Mouse (Mus musculus): ENCODE data around the gene Ppcdc. TPM values are rescaled to one million over a fixed set of nuclear protein-coding genes. Genes with fewer than 3 reads are reported as not detected.

The Ppcdc gene
- polyA plus RNA-seq, 1 experiment from 2014 or later, result 14.2 TPM

- H3K9me3 ChIP-seq (ENCODE audit: control insufficient read depth, low read length), result no peaks in the 10 kb centered on the region
- no peaks in the 10 kb centered on the region for H3K4me1 ChIP-seq (replicated peaks; ENCODE audit: control insufficient read depth, insufficient read depth)
- H3K9ac ChIP-seq (ENCODE audit: low read length), result no peak overlapping the region
- H3K27me3 ChIP-seq (ENCODE audit: control insufficient read depth, insufficient read depth, low read length), result no peaks in the 10 kb centered on the region
- ATAC-seq (ENCODE audit: low FRiP score, low TSS enrichment) (no peak), DNase-seq (ENCODE audit: low spot score) (peak; percentile 13)
- no peak overlapping the region for H3K27ac ChIP-seq (replicated peaks)
- 71% methylated on average over 4 of the region's 4 CpGs for WGBS
- H3K36me3 ChIP-seq (ENCODE audit: control insufficient read depth, insufficient read depth, low read length), result no peaks in the 10 kb centered on the region
- H3K4me2 ChIP-seq (replicated peaks; ENCODE audit: low read depth), result no peak overlapping the region
- TF ChIP-seq EP300 (optimal IDR thresholded peaks at IDR 0.05) (no peak), CTCF (IDR thresholded peaks at IDR 0.05; ENCODE audit: low read depth) (no peak)
- no peak overlapping the region for H3K4me3 ChIP-seq (ENCODE audit: low read depth, low read length)
These were observed 53.0 kb downstream of the Ppcdc start for GRCm38 (mm10) chr9:57386926-57387325.

DNA sequence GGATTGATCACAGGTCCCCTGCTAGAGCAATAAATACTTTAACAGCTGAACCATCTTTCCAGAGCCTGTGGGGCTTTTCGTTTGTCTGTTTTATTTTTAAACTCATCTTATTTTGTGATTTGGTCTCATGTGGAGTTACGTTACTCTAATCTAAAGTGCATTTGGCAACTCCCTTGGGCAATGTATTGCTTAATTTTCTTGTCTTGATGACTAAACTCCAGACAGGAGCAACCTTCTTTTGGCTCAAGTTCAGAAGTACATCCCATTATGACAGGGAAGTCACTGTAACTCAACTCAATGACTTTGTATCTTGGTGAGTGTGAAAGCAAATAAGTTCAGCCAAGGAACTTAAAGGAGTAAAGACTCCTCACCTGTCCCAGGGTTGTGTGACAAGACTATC lies 55.3 kb downstream of the Ppcdc start:
- H3K9ac ChIP-seq (ENCODE audit: low read length), result no peak overlapping the region
- ATAC-seq (ENCODE audit: low FRiP score, low TSS enrichment) (no peak), DNase-seq (ENCODE audit: low spot score) (no peak)
- no peaks in the 10 kb centered on the region for H3K9me3 ChIP-seq (ENCODE audit: control insufficient read depth, low read length)
- no peaks in the 10 kb centered on the region for H3K36me3 ChIP-seq (ENCODE audit: control insufficient read depth, insufficient read depth, low read length)
- H3K4me2 ChIP-seq (replicated peaks; ENCODE audit: low read depth), result no peak overlapping the region
- no peak overlapping the region for H3K27ac ChIP-seq (replicated peaks)
- WGBS, result 69% methylated on average over 2 of the region's 2 CpGs
- no peak overlapping the region for H3K4me3 ChIP-seq (ENCODE audit: low read depth, low read length)
- TF ChIP-seq EP300 (optimal IDR thresholded peaks at IDR 0.05) (no peak), CTCF (IDR thresholded peaks at IDR 0.05; ENCODE audit: low read depth) (no peak)
- no peaks in the 10 kb centered on the region for H3K27me3 ChIP-seq (ENCODE audit: control insufficient read depth, insufficient read depth, low read length)
- H3K4me1 ChIP-seq (replicated peaks; ENCODE audit: control insufficient read depth, insufficient read depth), result no peaks in the 10 kb centered on the region

DNA sequence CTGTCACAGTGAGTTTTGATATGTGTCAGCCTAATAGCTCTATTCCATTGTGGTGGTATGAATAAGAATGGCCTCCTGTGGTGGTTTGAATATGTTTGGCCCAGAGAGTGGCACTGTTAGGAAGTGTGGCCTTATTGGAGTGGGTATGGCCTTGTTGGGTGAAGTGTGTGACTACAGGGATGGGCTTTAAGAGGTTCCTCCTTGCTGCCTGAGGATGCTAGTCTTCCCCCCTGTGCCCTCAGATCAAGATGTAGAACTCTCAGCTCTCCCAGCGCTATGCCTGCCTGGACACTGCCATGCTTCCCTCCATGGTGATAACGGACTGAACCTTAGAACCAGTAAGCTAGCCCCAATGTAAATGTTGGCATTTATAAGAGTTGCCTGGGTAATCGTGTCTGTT lies 78.9 kb downstream of the Ppcdc start:
- H3K4me3 ChIP-seq (ENCODE audit: low read depth, low read length), result no peak overlapping the region
- TF ChIP-seq CTCF (IDR thresholded peaks at IDR 0.05; ENCODE audit: low read depth), result no peak
- no peak for TF ChIP-seq EP300 (optimal IDR thresholded peaks at IDR 0.05)
- no peak overlapping the region for H3K27ac ChIP-seq (replicated peaks)
- no peaks in the 10 kb centered on the region for H3K27me3 ChIP-seq (ENCODE audit: control insufficient read depth, insufficient read depth, low read length)
- no peaks in the 10 kb centered on the region for H3K36me3 ChIP-seq (ENCODE audit: control insufficient read depth, insufficient read depth, low read length)
- ATAC-seq (ENCODE audit: low FRiP score, low TSS enrichment), result no peak
- H3K9ac ChIP-seq (ENCODE audit: low read length), result no peak overlapping the region
- H3K4me2 ChIP-seq (replicated peaks; ENCODE audit: low read depth), result no peak overlapping the region
- H3K4me1 ChIP-seq (replicated peaks; ENCODE audit: control insufficient read depth, insufficient read depth), result no peaks in the 10 kb centered on the region
- DNase-seq (ENCODE audit: low spot score), result no peak
- H3K9me3 ChIP-seq (ENCODE audit: control insufficient read depth, low read length), result no peaks in the 10 kb centered on the region
- 90% methylated on average over 3 of the region's 3 CpGs for WGBS

GRCm38 (mm10) chr9:57354377-57355183 lies 85.3 kb downstream of the Ppcdc start:
- 66% methylated on average over 2 of the region's 2 CpGs for WGBS
- no peak for ATAC-seq (ENCODE audit: low FRiP score, low TSS enrichment)
- no peak overlapping the region for H3K4me3 ChIP-seq (ENCODE audit: low read depth, low read length)
- no peaks in the 10 kb centered on the region for H3K9me3 ChIP-seq (ENCODE audit: control insufficient read depth, low read length)
- no peaks in the 10 kb centered on the region for H3K4me1 ChIP-seq (replicated peaks; ENCODE audit: control insufficient read depth, insufficient read depth)
- H3K9ac ChIP-seq (ENCODE audit: low read length), result no peak overlapping the region
- H3K36me3 ChIP-seq (ENCODE audit: control insufficient read depth, insufficient read depth, low read length), result no peaks in the 10 kb centered on the region
- no peak for DNase-seq (ENCODE audit: low spot score)
- no peaks in the 10 kb centered on the region for H3K27me3 ChIP-seq (ENCODE audit: control insufficient read depth, insufficient read depth, low read length)
- H3K4me2 ChIP-seq (replicated peaks; ENCODE audit: low read depth), result no peak overlapping the region
- no peak overlapping the region for H3K27ac ChIP-seq (replicated peaks)
- TF ChIP-seq CTCF (IDR thresholded peaks at IDR 0.05; ENCODE audit: low read depth) (no peak), EP300 (optimal IDR thresholded peaks at IDR 0.05) (no peak)

DNA sequence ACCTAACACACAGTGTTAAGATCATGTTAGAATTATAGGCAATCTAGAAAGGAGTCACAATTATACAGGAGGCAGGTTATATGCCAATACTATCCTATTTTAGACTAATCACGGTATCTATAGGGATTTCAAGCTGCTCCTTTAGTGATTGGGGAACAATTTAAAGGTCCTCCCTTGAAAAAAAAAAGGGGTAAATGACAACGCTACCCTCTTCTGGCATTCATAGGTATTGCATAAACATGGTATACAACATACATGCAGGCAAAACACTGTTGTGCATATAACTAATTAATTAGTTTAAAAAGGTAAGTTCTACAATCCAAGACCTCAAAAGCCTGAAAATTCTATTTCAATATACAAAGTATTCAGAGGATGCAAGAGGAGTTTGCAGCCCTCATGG lies 88.6 kb downstream of the Ppcdc start:
- Histone ChIP-seq H3K27ac (replicated peaks) (no peak overlapping the region), H3K9ac (ENCODE audit: low read length) (no peak overlapping the region), H3K4me3 (ENCODE audit: low read depth, low read length) (no peak overlapping the region), H3K36me3 (ENCODE audit: control insufficient read depth, insufficient read depth, low read length) (no peaks in the 10 kb centered on the region), H3K4me2 (replicated peaks; ENCODE audit: low read depth) (no peak overlapping the region), H3K9me3 (ENCODE audit: control insufficient read depth, low read length) (no peaks in the 10 kb centered on the region), H3K4me1 (replicated peaks; ENCODE audit: control insufficient read depth, insufficient read depth) (no peaks in the 10 kb centered on the region), H3K27me3 (ENCODE audit: control insufficient read depth, insufficient read depth, low read length) (no peaks in the 10 kb centered on the region)
- DNase-seq (ENCODE audit: low spot score) (no peak), ATAC-seq (ENCODE audit: low FRiP score, low TSS enrichment) (no peak)
- TF ChIP-seq EP300 (optimal IDR thresholded peaks at IDR 0.05) (no peak), CTCF (IDR thresholded peaks at IDR 0.05; ENCODE audit: low read depth) (peak; percentile 52)
- 81% methylated on average over 2 of the region's 2 CpGs for WGBS

DNA sequence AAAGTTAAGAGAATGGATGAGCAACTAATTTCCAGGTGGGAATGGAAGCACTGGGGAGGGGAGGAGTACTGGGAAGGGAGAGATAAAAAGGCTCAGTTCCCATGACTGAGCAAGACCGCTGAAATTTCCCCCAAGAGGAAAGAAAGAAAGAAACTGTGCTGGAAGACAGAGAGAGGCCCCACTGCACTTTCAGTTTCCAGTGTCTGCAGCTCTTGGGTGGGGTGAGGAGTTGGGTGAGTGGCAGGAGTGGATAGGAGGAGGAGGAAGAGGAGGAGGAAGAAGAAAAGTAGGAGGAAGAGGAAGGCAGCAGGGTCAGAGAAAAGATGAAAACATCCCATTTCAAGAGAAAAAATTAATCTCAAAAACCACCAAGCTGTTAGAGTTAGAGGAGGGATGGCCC lies 94.0 kb downstream of the Ppcdc start:
- ATAC-seq (ENCODE audit: low FRiP score, low TSS enrichment) (no peak), DNase-seq (ENCODE audit: low spot score) (no peak)
- Histone ChIP-seq H3K4me3 (ENCODE audit: low read depth, low read length) (no peak overlapping the region), H3K27me3 (ENCODE audit: control insufficient read depth, insufficient read depth, low read length) (no peaks in the 10 kb centered on the region), H3K4me1 (replicated peaks; ENCODE audit: control insufficient read depth, insufficient read depth) (no peaks in the 10 kb centered on the region; the same call in 1 of the 2 replicates), H3K36me3 (ENCODE audit: control insufficient read depth, insufficient read depth, low read length) (no peaks in the 10 kb centered on the region), H3K27ac (replicated peaks) (no peak overlapping the region), H3K9me3 (ENCODE audit: control insufficient read depth, low read length) (no peaks in the 10 kb centered on the region), H3K9ac (ENCODE audit: low read length) (no peak overlapping the region), H3K4me2 (replicated peaks; ENCODE audit: low read depth) (no peak overlapping the region)
- TF ChIP-seq CTCF (IDR thresholded peaks at IDR 0.05; ENCODE audit: low read depth), result no peak
- TF ChIP-seq EP300 (optimal IDR thresholded peaks at IDR 0.05), result no peak
- 75% methylated on average over 1 of the region's 1 CpGs for WGBS

Measured in stomach, postnatal 0 days (tissue).